Mouse (Mus musculus) megakaryocyte, embryonic 14.5 days (primary cell): ENCODE data around the gene Gm4450. TPM values are rescaled to one million over a fixed set of nuclear protein-coding genes. Genes with fewer than 3 reads are reported as not detected.
"Not testable (repeated sequence)": the region's sequence is repeated elsewhere in the genome, so short reads cannot be mapped to it uniquely, and the experiment has no call there.

Experiments used
- H3K27me3 ChIP-seq: replicated peaks from 2 replicates; pipeline ENCODE3; 2012; ENCODE audit warnings: inconsistent platforms
- H3K36me3 ChIP-seq: replicated peaks from 2 replicates; pipeline ENCODE3; 2012; ENCODE audit warnings: low read length, inconsistent platforms, mixed read lengths
- H3K4me1 ChIP-seq: 2 replicates; pipeline ENCODE4 v1.6.1; 2012; ENCODE audit warnings: inconsistent platforms
- H3K4me3 ChIP-seq: replicated peaks from 2 replicates; pipeline ENCODE3; 2012; ENCODE audit warnings: moderate library complexity, mild to moderate bottlenecking, inconsistent platforms
- H3K9me3 ChIP-seq: 2 replicates; pipeline ENCODE4 v1.6.1; 2012; ENCODE audit warnings: inconsistent platforms
- FLI1 ChIP-seq: IDR thresholded peaks from 2 replicates; pipeline ENCODE4 v1.6.1; 2012; ENCODE audit warnings: low read length, inconsistent platforms, mixed read lengths
- GATA1 ChIP-seq: IDR thresholded peaks from 3 replicates; pipeline ENCODE4 v1.6.1; 2012; ENCODE audit warnings: mixed read lengths, low read length, inconsistent platforms, borderline replicate concordance
- polyA plus RNA-seq: library from polyadenylated mRNA; stranded (reverse); fragments of >175 nt; gene quantifications from 2 replicates; pipeline ENCODE4 v1.2.3, GENCODE M21; 2012; ENCODE audit warnings: low replicate concordance; ENCODE audit not compliant: insufficient read depth

Gm4450 gene
- polyA plus RNA-seq, 1 experiment, result not detected

GRCm38 (mm10) chr3:98416426-98417250 is 40.3 kb downstream of the Gm4450 start:
- H3K9me3 ChIP-seq, result no peaks in the 10 kb centered on the region
- peaks cover 39% of the 10 kb centered on the region for H3K4me1 ChIP-seq
- H3K27me3 ChIP-seq, result no peaks in the 10 kb centered on the region
- no peaks in the 10 kb centered on the region for H3K36me3 ChIP-seq
- TF ChIP-seq GATA1 (no peak), FLI1 (no peak)
- H3K4me3 ChIP-seq, result no peak overlapping the region

- no peaks in the 10 kb centered on the region for H3K27me3 ChIP-seq
- peaks cover 39% of the 10 kb centered on the region for H3K4me1 ChIP-seq
- no peaks in the 10 kb centered on the region for H3K36me3 ChIP-seq
- H3K4me3 ChIP-seq, result no peak overlapping the region
- no peaks in the 10 kb centered on the region for H3K9me3 ChIP-seq
- TF ChIP-seq GATA1, result no peak
- TF ChIP-seq FLI1, result no peak
These were observed 42.6 kb downstream of the Gm4450 start for GRCm38 (mm10) chr3:98414296-98414695.

- Histone ChIP-seq H3K36me3 (no peaks in the 10 kb centered on the region), H3K4me3 (no peak overlapping the region)
- TF ChIP-seq GATA1 (no peak), FLI1 (no peak)
These were observed 43.2 kb downstream of the Gm4450 start for GRCm38 (mm10) chr3:98413733-98414132.

GRCm38 (mm10) chr3:98410619-98411580 is 46.0 kb downstream of the Gm4450 start:
- H3K36me3 ChIP-seq, H3K4me3 ChIP-seq, H3K27me3 ChIP-seq: not testable (repeated sequence)

More at GRCm38 (mm10) chr3:98413733-98414132, 43.2 kb downstream of the Gm4450 start:
- H3K27me3 ChIP-seq, result no peaks in the 10 kb centered on the region
- peaks cover 34% of the 10 kb centered on the region for H3K4me1 ChIP-seq
- H3K9me3 ChIP-seq, result no peaks in the 10 kb centered on the region

GRCm38 (mm10) chr3:98407261-98407780 is 49.6 kb downstream of the Gm4450 start:
- not testable (repeated sequence) for H3K27me3 ChIP-seq, H3K4me3 ChIP-seq, H3K9me3 ChIP-seq, H3K4me1 ChIP-seq, H3K36me3 ChIP-seq

More at GRCm38 (mm10) chr3:98410619-98411580, 46.0 kb downstream of the Gm4450 start:
- H3K4me1 ChIP-seq, H3K9me3 ChIP-seq: not testable (repeated sequence)

GRCm38 (mm10) chr3:98406569-98407144 is 50.3 kb downstream of the Gm4450 start:
- H3K27me3 ChIP-seq, H3K9me3 ChIP-seq, H3K4me3 ChIP-seq, H3K36me3 ChIP-seq, H3K4me1 ChIP-seq: not testable (repeated sequence)

- H3K27me3 ChIP-seq, H3K9me3 ChIP-seq, H3K4me1 ChIP-seq, H3K4me3 ChIP-seq, H3K36me3 ChIP-seq: not testable (repeated sequence)
These were observed 51.0 kb downstream of the Gm4450 start for GRCm38 (mm10) chr3:98405877-98406276.

- H3K4me1 ChIP-seq, H3K36me3 ChIP-seq, H3K4me3 ChIP-seq, H3K9me3 ChIP-seq, H3K27me3 ChIP-seq: not testable (repeated sequence)
These were observed 52.5 kb downstream of the Gm4450 start for GRCm38 (mm10) chr3:98404268-98404895.

Other genes starting within 250 kb of the Gm4450 start
- not detected in 2 replicates for gene Reg4, start 235.0 kb downstream of the Gm4450 start, polyA plus RNA-seq
- not detected in 2 replicates for gene Hmgcs2, start 176.7 kb downstream of the Gm4450 start, polyA plus RNA-seq
- gene Phgdh, start 117.1 kb downstream of the Gm4450 start, polyA plus RNA-seq, result 70.7 and 71.0 TPM in 2 replicates
- not detected in 2 replicates for gene Zfp697, start 74.7 kb downstream of the Gm4450 start, polyA plus RNA-seq
- gene Hsd3b4, start 53.4 kb upstream of the Gm4450 start, polyA plus RNA-seq, result not detected in 2 replicates
- gene Gm10681, start 131.7 kb upstream of the Gm4450 start, polyA plus RNA-seq, result not detected in 2 replicates
- 1.1 TPM in 1 of 2 replicates, not detected in the other for gene Hsd3b5, start 173.1 kb upstream of the Gm4450 start, polyA plus RNA-seq